Mouse (Mus musculus): ENCODE results near the gene Exd2. TPM values are rescaled to one million over a fixed set of nuclear protein-coding genes. Genes with fewer than 3 reads are reported as not detected.

The Exd2 gene
- polyA plus RNA-seq, 1 experiment: 24.2 TPM

- no peak for TF ChIP-seq POLR2A (IDR thresholded peaks at IDR 0.05; ENCODE audit: control insufficient read depth, low read depth, low read length)
- no peak for TF ChIP-seq CTCF (IDR thresholded peaks at IDR 0.05; ENCODE audit: control insufficient read depth, insufficient read depth, insufficient replicate concordance, low read depth, low read length)
- H3K27ac ChIP-seq (ENCODE audit: control insufficient read depth, insufficient read depth, low read depth, low read length): no peak overlapping the region
- H3K27me3 ChIP-seq (ENCODE audit: control insufficient read depth, insufficient read depth, low read length): no peaks in the 10 kb centered on the region
Measured at GRCm38 (mm10) chr12:80527727-80528389, 65.0 kb downstream of the Exd2 start.

DNA sequence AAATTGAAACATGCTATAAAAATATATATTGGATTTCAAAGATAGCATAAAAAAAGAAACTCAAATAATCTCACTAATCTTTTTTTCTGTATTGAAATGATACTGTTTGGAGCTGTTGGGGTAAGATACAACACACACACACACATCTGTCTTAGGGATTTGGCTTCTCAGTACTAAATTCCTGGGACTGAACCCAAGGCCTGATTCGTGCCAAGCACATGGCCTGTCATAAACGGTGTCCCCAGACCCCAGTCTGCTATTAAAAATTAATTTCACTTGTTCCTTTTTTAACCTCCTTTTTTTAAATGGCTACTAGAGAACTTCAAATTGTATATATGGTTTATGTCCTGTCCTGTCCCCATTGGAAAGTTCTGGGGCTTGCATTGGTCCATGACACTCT is 67.2 kb downstream of the Exd2 start:
- Histone ChIP-seq H3K27me3 (ENCODE audit: control insufficient read depth, insufficient read depth, low read length) (no peaks in the 10 kb centered on the region), H3K4me1 (ENCODE audit: control insufficient read depth, insufficient read depth, low read length) (no peaks in the 10 kb centered on the region), H3K27ac (ENCODE audit: control insufficient read depth, insufficient read depth, low read depth, low read length) (no peak overlapping the region), H3K36me3 (ENCODE audit: control insufficient read depth, insufficient read depth, low read length) (no peaks in the 10 kb centered on the region), H3K4me3 (ENCODE audit: control insufficient read depth, low read depth, low read length) (no peak overlapping the region)
- TF ChIP-seq POLR2A (IDR thresholded peaks at IDR 0.05; ENCODE audit: control insufficient read depth, low read depth, low read length) (no peak), CTCF (IDR thresholded peaks at IDR 0.05; ENCODE audit: control insufficient read depth, insufficient read depth, insufficient replicate concordance, low read depth, low read length) (no peak)

More at GRCm38 (mm10) chr12:80527727-80528389, 65.0 kb downstream of the Exd2 start:
- Histone ChIP-seq H3K4me1 (ENCODE audit: control insufficient read depth, insufficient read depth, low read length) (peaks cover 11% of the 10 kb centered on the region), H3K4me3 (ENCODE audit: control insufficient read depth, low read depth, low read length) (no peak overlapping the region), H3K36me3 (ENCODE audit: control insufficient read depth, insufficient read depth, low read length) (no peaks in the 10 kb centered on the region)

DNA sequence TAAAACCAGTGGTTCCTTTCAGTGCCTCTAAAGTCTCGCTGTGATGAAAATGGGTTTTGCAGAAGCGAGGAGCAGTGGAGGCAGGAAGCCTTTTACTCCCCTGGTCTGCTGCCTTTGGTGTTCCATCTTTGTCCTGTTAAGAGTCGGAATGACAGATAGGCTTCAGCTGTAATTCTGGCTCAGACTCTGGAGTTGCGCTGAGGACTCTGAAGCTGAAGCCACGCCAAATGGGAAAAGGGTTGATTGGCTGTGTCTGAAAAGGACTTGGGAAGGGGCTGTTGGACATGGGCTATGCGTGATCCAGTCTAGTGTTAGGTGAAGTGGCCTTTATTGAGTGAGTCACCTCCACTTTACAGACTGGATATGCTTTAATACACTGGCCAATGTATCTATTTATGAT is 67.7 kb downstream of the Exd2 start:
- TF ChIP-seq CTCF (IDR thresholded peaks at IDR 0.05; ENCODE audit: control insufficient read depth, insufficient read depth, insufficient replicate concordance, low read depth, low read length) (no peak), POLR2A (IDR thresholded peaks at IDR 0.05; ENCODE audit: control insufficient read depth, low read depth, low read length) (no peak)
- no peaks in the 10 kb centered on the region for H3K36me3 ChIP-seq (ENCODE audit: control insufficient read depth, insufficient read depth, low read length)
- H3K27me3 ChIP-seq (ENCODE audit: control insufficient read depth, insufficient read depth, low read length): no peaks in the 10 kb centered on the region
- H3K4me3 ChIP-seq (ENCODE audit: control insufficient read depth, low read depth, low read length): no peak overlapping the region
- H3K27ac ChIP-seq (ENCODE audit: control insufficient read depth, insufficient read depth, low read depth, low read length): no peak overlapping the region
- H3K4me1 ChIP-seq (ENCODE audit: control insufficient read depth, insufficient read depth, low read length): no peaks in the 10 kb centered on the region

DNA sequence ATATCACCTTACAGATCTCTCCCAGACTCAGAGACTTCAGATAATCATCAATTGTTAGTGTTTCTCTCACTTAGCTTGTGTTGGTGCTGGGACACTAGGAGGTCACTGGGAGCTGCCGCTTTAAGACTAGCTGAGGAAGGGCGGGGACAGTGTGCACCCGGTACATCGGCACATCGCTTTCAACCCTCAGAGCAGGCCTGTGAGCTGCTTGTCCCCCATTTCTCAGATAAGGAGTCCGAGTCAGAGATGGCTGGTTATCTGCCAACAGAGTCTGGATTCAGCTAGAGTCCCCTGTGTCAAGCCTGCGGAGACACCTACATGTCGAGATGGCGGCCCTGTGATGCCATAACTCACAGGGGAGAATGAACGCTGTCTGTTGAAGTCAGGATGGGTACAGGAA is 68.7 kb downstream of the Exd2 start:
- no peak for TF ChIP-seq CTCF (IDR thresholded peaks at IDR 0.05; ENCODE audit: control insufficient read depth, insufficient read depth, insufficient replicate concordance, low read depth, low read length)
- no peak for TF ChIP-seq POLR2A (IDR thresholded peaks at IDR 0.05; ENCODE audit: control insufficient read depth, low read depth, low read length)
- H3K36me3 ChIP-seq (ENCODE audit: control insufficient read depth, insufficient read depth, low read length): no peaks in the 10 kb centered on the region
- H3K4me3 ChIP-seq (ENCODE audit: control insufficient read depth, low read depth, low read length): no peak overlapping the region
- H3K4me1 ChIP-seq (ENCODE audit: control insufficient read depth, insufficient read depth, low read length): no peaks in the 10 kb centered on the region
- H3K27me3 ChIP-seq (ENCODE audit: control insufficient read depth, insufficient read depth, low read length): no peaks in the 10 kb centered on the region
- no peak overlapping the region for H3K27ac ChIP-seq (ENCODE audit: control insufficient read depth, insufficient read depth, low read depth, low read length)

DNA sequence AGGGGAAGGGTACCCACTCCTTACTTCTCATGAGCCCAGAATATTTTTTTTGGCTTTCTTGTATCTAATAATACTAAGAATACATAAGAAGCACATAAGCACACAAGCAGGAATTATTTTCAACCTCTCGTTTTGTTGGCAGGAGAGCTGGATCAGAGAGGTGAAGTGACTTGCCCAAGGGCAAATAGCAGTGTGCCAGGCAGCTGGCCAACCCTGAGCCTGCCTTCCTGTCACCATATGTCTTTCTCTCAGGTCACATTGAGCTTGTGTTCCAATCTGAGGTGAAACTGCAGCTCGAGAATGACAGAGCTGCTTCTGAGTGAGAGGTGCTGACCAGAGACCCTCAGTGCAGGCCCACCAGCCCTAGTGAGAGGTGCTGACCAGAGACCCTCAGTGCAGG is 71.0 kb downstream of the Exd2 start:
- H3K4me1 ChIP-seq (ENCODE audit: control insufficient read depth, insufficient read depth, low read length): no peaks in the 10 kb centered on the region
- no peaks in the 10 kb centered on the region for H3K27me3 ChIP-seq (ENCODE audit: control insufficient read depth, insufficient read depth, low read length)
- no peak overlapping the region for H3K27ac ChIP-seq (ENCODE audit: control insufficient read depth, insufficient read depth, low read depth, low read length)
- H3K36me3 ChIP-seq (ENCODE audit: control insufficient read depth, insufficient read depth, low read length): no peaks in the 10 kb centered on the region
- TF ChIP-seq CTCF (IDR thresholded peaks at IDR 0.05; ENCODE audit: control insufficient read depth, insufficient read depth, insufficient replicate concordance, low read depth, low read length): no peak
- TF ChIP-seq POLR2A (IDR thresholded peaks at IDR 0.05; ENCODE audit: control insufficient read depth, low read depth, low read length): no peak
- no peak overlapping the region for H3K4me3 ChIP-seq (ENCODE audit: control insufficient read depth, low read depth, low read length)

DNA sequence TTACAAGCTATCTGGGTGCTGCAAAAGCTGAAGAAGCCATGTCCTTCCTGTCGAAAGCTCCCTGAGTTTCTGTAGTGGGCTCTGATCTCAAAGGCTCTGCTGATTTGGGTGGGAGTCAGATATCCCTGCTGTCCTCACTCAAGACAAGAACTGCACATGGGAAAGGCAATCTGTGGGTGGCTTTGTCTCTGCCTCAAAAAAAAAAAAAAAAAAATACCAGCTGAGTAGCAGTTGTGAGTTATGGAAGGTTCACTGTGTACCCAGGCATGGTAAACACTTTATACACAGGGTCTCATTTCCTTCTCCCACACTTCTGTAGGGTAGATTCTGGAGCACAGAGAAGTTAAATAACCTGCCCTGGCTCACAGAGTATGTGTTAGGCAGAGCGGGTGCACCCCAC is 74.4 kb downstream of the Exd2 start:
- TF ChIP-seq POLR2A (IDR thresholded peaks at IDR 0.05; ENCODE audit: control insufficient read depth, low read depth, low read length): no peak
- TF ChIP-seq CTCF (IDR thresholded peaks at IDR 0.05; ENCODE audit: control insufficient read depth, insufficient read depth, insufficient replicate concordance, low read depth, low read length): no peak
- Histone ChIP-seq H3K27ac (ENCODE audit: control insufficient read depth, insufficient read depth, low read depth, low read length) (no peak overlapping the region), H3K4me1 (ENCODE audit: control insufficient read depth, insufficient read depth, low read length) (no peaks in the 10 kb centered on the region), H3K4me3 (ENCODE audit: control insufficient read depth, low read depth, low read length) (no peak overlapping the region), H3K27me3 (ENCODE audit: control insufficient read depth, insufficient read depth, low read length) (no peaks in the 10 kb centered on the region), H3K36me3 (ENCODE audit: control insufficient read depth, insufficient read depth, low read length) (no peaks in the 10 kb centered on the region)

DNA sequence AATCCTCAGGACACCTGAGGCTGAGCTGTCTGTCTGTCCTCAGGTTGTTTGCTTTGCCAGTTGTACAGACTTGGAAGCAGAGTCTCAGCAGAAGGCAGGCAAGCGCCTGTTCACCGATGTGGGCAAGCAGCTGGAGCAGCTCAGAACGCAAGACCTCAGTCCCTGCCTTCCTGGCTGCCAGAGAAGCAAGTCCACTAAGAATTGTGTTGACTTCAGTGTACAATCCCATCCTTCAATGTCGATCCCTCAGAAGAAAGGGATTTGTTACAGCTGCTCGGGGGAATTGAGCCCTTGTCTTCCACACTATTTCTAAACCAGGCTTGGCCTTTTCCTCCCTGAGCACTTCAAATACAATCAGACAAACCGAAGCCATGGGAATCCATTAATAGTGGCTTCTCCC is 75.4 kb downstream of the Exd2 start:
- Histone ChIP-seq H3K36me3 (ENCODE audit: control insufficient read depth, insufficient read depth, low read length) (no peaks in the 10 kb centered on the region), H3K27ac (ENCODE audit: control insufficient read depth, insufficient read depth, low read depth, low read length) (no peak overlapping the region), H3K4me1 (ENCODE audit: control insufficient read depth, insufficient read depth, low read length) (no peaks in the 10 kb centered on the region), H3K4me3 (ENCODE audit: control insufficient read depth, low read depth, low read length) (no peak overlapping the region), H3K27me3 (ENCODE audit: control insufficient read depth, insufficient read depth, low read length) (no peaks in the 10 kb centered on the region)
- TF ChIP-seq CTCF (IDR thresholded peaks at IDR 0.05; ENCODE audit: control insufficient read depth, insufficient read depth, insufficient replicate concordance, low read depth, low read length) (no peak), POLR2A (IDR thresholded peaks at IDR 0.05; ENCODE audit: control insufficient read depth, low read depth, low read length) (no peak)

Data from testis, adult 2 months (tissue).